Comparison of ENCODE assay signal across 17 mouse cellular contexts in genomic region chr13:115188066-115188465, GRCm38 (mm10).
DNase-seq lines count a peak whose midpoint lies in the region; ATAC-seq and TF ChIP-seq lines count a peak whose summit lies in the region.
"Had no signal": no experiment of that assay in that cellular context is flagged by ENCODE, and none has a peak within 500 bp of the region (broad histone marks: within the 10 kb centered on the region; RNA-seq: fewer than 3 reads in every experiment).

No protein-coding gene starts in this region.

- WGBS in kidney, embryonic 15.5 days: 45% methylated on average over 2 of the region's 2 CpGs
- WGBS in kidney, embryonic 16.5 days: 46% methylated on average over 2 of the region's 2 CpGs
- WGBS in heart, postnatal 0 days: 13% methylated on average over 2 of the region's 2 CpGs
- WGBS in liver, embryonic 11.5 days: 62% methylated on average over 2 of the region's 2 CpGs

- no peaks in the 10 kb centered on the region for H3K9me3 ChIP-seq in kidney, embryonic 15.5 days (replicated peaks)
- H3K9me3 ChIP-seq in kidney, embryonic 16.5 days (ENCODE audit: low read length): no peaks in the 10 kb centered on the region
- no peaks in the 10 kb centered on the region for H3K9me3 ChIP-seq in heart, postnatal 0 days (replicated peaks; ENCODE audit: control insufficient read depth, low read length)
- no peaks in the 10 kb centered on the region for H3K9me3 ChIP-seq in liver, embryonic 11.5 days (ENCODE audit: control insufficient read depth, low read length)
- H3K9me3 ChIP-seq: hindbrain, embryonic 13.5 days; intestine, embryonic 15.5 days; liver, embryonic 12.5 days; lung, embryonic 15.5 days; midbrain, embryonic 13.5 days had no signal

- no peaks in the 10 kb centered on the region; the same call in 1 of the 2 replicates for H3K4me1 ChIP-seq in kidney, embryonic 15.5 days
- H3K4me1 ChIP-seq in kidney, embryonic 16.5 days (ENCODE audit: insufficient read depth, low read length): 0 out of 2 replicates have a peak, but pooled peaks cover 8% of the 10 kb centered on the region
- H3K4me1 ChIP-seq in brown adipose tissue, adult 24 weeks (ENCODE audit: control insufficient read depth, insufficient read depth, insufficient read length, low read length): peaks cover 2% of the 10 kb centered on the region; the same call in 1 of the 2 replicates
- peaks cover 11% of the 10 kb centered on the region for H3K4me1 ChIP-seq in heart, postnatal 0 days (ENCODE audit: control insufficient read depth, insufficient read depth)
- H3K4me1 ChIP-seq in liver, embryonic 11.5 days (replicated peaks; ENCODE audit: control insufficient read depth, insufficient read depth, low read length): no peaks in the 10 kb centered on the region
- H3K4me1 ChIP-seq: hindbrain, embryonic 13.5 days; intestine, embryonic 15.5 days; liver, embryonic 12.5 days; lung, embryonic 15.5 days; midbrain, embryonic 13.5 days had no signal

- no peak for ATAC-seq in kidney, embryonic 15.5 days (replicated peaks; ENCODE audit: low FRiP score)
- ATAC-seq in kidney, embryonic 16.5 days (ENCODE audit: low FRiP score, low TSS enrichment): no peak
- ATAC-seq in heart, postnatal 0 days (ENCODE audit: insufficient read depth, low read depth): peak; percentile 76; the same call in 1 of the 2 replicates
- ATAC-seq in liver, embryonic 11.5 days (replicated peaks; ENCODE audit: low FRiP score): no peak
- ATAC-seq: intestine, embryonic 15.5 days; liver, embryonic 12.5 days; midbrain, embryonic 13.5 days had no signal

- intact Hi-C loops in heart, postnatal 25 days (cut with DNase I): loop anchor here (5.0 kb wide), 2 partner anchors 34 to 41 kb away; no protein-coding TSS in a partner anchor

- H3K27ac ChIP-seq in kidney, embryonic 15.5 days: 0 out of 2 replicates have a peak overlapping the region, but pooled peaks have one; percentile 13
- H3K27ac ChIP-seq in kidney, embryonic 16.5 days (ENCODE audit: low read length): no peak overlapping the region
- peak overlapping the region; percentile 43; the same call in 1 of the 2 replicates for H3K27ac ChIP-seq in brown adipose tissue, adult 24 weeks (replicated peaks; ENCODE audit: low read depth, low read length)
- peak overlapping the region; percentile 74 for H3K27ac ChIP-seq in heart, postnatal 0 days (ENCODE audit: low read depth)
- no peak overlapping the region for H3K27ac ChIP-seq in liver, embryonic 11.5 days (ENCODE audit: low read depth, low read length)
- H3K27ac ChIP-seq: hindbrain, embryonic 13.5 days; intestine, embryonic 15.5 days; liver, embryonic 12.5 days; lung, embryonic 15.5 days; midbrain, embryonic 13.5 days had no signal

- no peak for TF ChIP-seq EP300 in heart, postnatal 0 days (IDR thresholded peaks at IDR 0.05; ENCODE audit: low read depth)

- H3K4me2 ChIP-seq in kidney, embryonic 15.5 days: no peak overlapping the region
- H3K4me2 ChIP-seq in kidney, embryonic 16.5 days (replicated peaks; ENCODE audit: low read depth, low read length): no peak overlapping the region
- H3K4me2 ChIP-seq in heart, postnatal 0 days (ENCODE audit: low read depth, low read length): no peak overlapping the region
- no peak overlapping the region for H3K4me2 ChIP-seq in liver, embryonic 11.5 days
- H3K4me2 ChIP-seq: hindbrain, embryonic 13.5 days; intestine, embryonic 15.5 days; liver, embryonic 12.5 days; lung, embryonic 15.5 days; midbrain, embryonic 13.5 days had no signal

- H3K27me3 ChIP-seq in kidney, embryonic 15.5 days: no peaks in the 10 kb centered on the region
- no peaks in the 10 kb centered on the region for H3K27me3 ChIP-seq in kidney, embryonic 16.5 days (ENCODE audit: insufficient read depth, low read length)
- no peaks in the 10 kb centered on the region for H3K27me3 ChIP-seq in heart, postnatal 0 days (ENCODE audit: control insufficient read depth, insufficient read depth, low read length)
- H3K27me3 ChIP-seq in liver, embryonic 11.5 days (replicated peaks; ENCODE audit: control insufficient read depth, insufficient read depth, low read length): no peaks in the 10 kb centered on the region
- H3K27me3 ChIP-seq: hindbrain, embryonic 13.5 days; intestine, embryonic 15.5 days; liver, embryonic 12.5 days; lung, embryonic 15.5 days; midbrain, embryonic 13.5 days had no signal

- H3K36me3 ChIP-seq in kidney, embryonic 15.5 days: no peaks in the 10 kb centered on the region
- no peaks in the 10 kb centered on the region for H3K36me3 ChIP-seq in kidney, embryonic 16.5 days (ENCODE audit: insufficient read depth, low read length)
- no peaks in the 10 kb centered on the region for H3K36me3 ChIP-seq in heart, postnatal 0 days (replicated peaks; ENCODE audit: control insufficient read depth, insufficient read depth, low read length)
- no peaks in the 10 kb centered on the region for H3K36me3 ChIP-seq in liver, embryonic 11.5 days (ENCODE audit: control insufficient read depth, insufficient read depth, low read length)
- H3K36me3 ChIP-seq: hindbrain, embryonic 13.5 days; intestine, embryonic 15.5 days; liver, embryonic 12.5 days; lung, embryonic 15.5 days; midbrain, embryonic 13.5 days had no signal

- peak; percentile 15 to 54 for DNase-seq in heart, adult 18-20 months
- DNase-seq in heart, postnatal 25 days (ENCODE audit: low spot score): no peak
- DNase-seq in heart, postnatal 0 days (ENCODE audit: low spot score): peak; percentile 75
- DNase-seq in liver, embryonic 11.5 days (ENCODE audit: low spot score): no peak
- DNase-seq in adrenal gland, postnatal 4 days (ENCODE audit: low spot score in 2 of 2): no peak
- DNase-seq: cerebellum, postnatal 14 days; gastrocnemius, postnatal 14 days; layer of hippocampus, postnatal 36 days; thymus, postnatal 25 days had no signal

- H3K9ac ChIP-seq in kidney, embryonic 15.5 days: no peak overlapping the region
- no peak overlapping the region for H3K9ac ChIP-seq in kidney, embryonic 16.5 days (replicated peaks; ENCODE audit: low read length)
- no peak overlapping the region for H3K9ac ChIP-seq in heart, postnatal 0 days (replicated peaks; ENCODE audit: low read depth, low read length)
- no peak overlapping the region for H3K9ac ChIP-seq in liver, embryonic 11.5 days (ENCODE audit: low read depth, low read length)
- H3K9ac ChIP-seq: hindbrain, embryonic 13.5 days; intestine, embryonic 15.5 days; liver, embryonic 12.5 days; lung, embryonic 15.5 days; midbrain, embryonic 13.5 days had no signal

- no peak for TF ChIP-seq CTCF in heart, postnatal 0 days (IDR thresholded peaks at IDR 0.05; ENCODE audit: low read depth)

- no peak overlapping the region for H3K4me3 ChIP-seq in kidney, embryonic 15.5 days (replicated peaks)
- no peak overlapping the region for H3K4me3 ChIP-seq in kidney, embryonic 16.5 days (ENCODE audit: low read length)
- H3K4me3 ChIP-seq in brown adipose tissue, adult 24 weeks (ENCODE audit: insufficient read depth, low read depth, low read length): no peak overlapping the region
- no peak overlapping the region for H3K4me3 ChIP-seq in heart, postnatal 0 days (ENCODE audit: low read depth, low read length)
- no peak overlapping the region for H3K4me3 ChIP-seq in liver, embryonic 11.5 days (ENCODE audit: low read depth, low read length)
- H3K4me3 ChIP-seq: hindbrain, embryonic 13.5 days; intestine, embryonic 15.5 days; liver, embryonic 12.5 days; lung, embryonic 15.5 days; midbrain, embryonic 13.5 days had no signal

Comparison
In these comparisons a context has a peak if more than half of its experiments do, and no peak if none do; other contexts are left out.
1. DNase-seq: peak in heart, adult 18-20 months (2 of 2) and heart, postnatal 0 days (single experiment); none in heart, postnatal 25 days (single experiment), liver, embryonic 11.5 days (single experiment) and adrenal gland, postnatal 4 days (0 of 2).
2. H3K27ac ChIP-seq: peak in kidney, embryonic 15.5 days (single experiment), brown adipose tissue, adult 24 weeks (single experiment) and heart, postnatal 0 days (single experiment); none in kidney, embryonic 16.5 days (single experiment) and liver, embryonic 11.5 days (single experiment).